Mouse (Mus musculus) T-helper 2 cell (primary cell): ENCODE data around the gene Tceal5.
"Not testable (repeated sequence)": the region's sequence is repeated elsewhere in the genome, so short reads cannot be mapped to it uniquely, and the experiment has no call there.

ENCODE experiments used
- in situ Hi-C: fragments of 300-600 bp; cut with MboI, MseI; formaldehyde crosslinking; loops from one replicate; pipeline ENCODE4 v1.15.1; 2025; ENCODE audit warnings: high pct_unique_total_duplicates

Tceal5 gene

DNA sequence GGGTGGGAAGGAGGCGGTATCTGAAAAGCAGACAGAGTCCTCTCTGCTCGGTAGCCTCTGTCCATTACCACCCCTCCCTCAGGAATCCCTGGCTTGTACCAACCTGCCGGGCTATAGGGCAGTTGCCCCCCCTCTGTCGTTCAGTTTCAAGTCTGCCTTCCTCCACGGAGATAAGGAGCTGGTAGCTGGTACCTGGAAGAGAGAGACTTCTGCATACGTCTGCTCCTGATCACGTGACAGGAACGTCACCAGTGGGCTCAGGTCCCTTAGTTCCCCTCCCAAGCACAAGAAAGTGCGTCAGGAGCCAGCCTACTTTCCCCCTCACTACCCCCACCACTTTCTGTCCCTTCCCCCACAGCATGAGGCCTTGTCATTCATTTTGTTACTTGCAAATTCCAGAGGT lies at the start of gene Tceal5:
Gene Tceal5 (minus strand): TSS at position 213 of the 403 bp plus-strand sequence.
- in situ Hi-C loops: no loop called here

DNA sequence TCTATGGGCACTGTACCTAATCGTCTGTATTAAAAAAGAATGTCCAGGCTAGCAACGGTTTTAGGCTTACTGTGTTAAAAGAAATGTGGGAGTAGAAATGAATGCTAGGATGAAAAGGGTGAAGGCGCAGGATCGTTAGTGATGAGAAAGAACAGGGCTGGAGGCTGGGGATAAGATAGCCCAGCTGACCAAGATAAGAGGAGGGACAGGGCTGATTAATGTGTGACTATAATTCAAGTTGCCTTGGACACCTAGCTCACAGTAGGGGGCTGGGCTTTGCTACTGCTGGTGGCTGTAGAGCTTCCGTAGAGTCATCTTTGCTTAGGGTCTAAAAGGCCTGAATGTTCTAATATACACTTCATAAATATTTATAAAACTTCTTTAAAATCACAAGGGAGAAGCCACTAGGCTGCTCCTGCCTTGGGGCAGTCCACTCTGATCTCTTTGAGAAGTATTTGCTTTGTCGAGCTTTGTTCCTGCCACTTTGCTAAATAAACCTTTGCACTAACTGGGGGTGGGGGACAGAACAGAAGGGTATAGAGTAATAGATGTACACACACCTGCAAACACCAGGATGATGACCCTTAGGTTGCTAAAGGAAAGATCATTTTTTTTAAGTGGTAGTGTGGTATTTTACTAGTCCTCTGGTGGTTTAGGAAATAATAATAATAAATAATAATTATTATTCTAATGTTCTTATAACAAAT lies 48.5 kb upstream of the Tceal5 start:
- in situ Hi-C loops: loop anchor here (10.0 kb wide), 1 partner anchor 1877 kb away; no protein-coding TSS in a partner anchor

- in situ Hi-C loops: loop anchor here (10.0 kb wide), 1 partner anchor 1875 kb away; no protein-coding TSS in a partner anchor
These were observed 46.0 kb upstream of the Tceal5 start for GRCm38 (mm10) chrX:136249671-136250070.

- in situ Hi-C loops: no loop called here
These were observed 45.1 kb upstream of the Tceal5 start for GRCm38 (mm10) chrX:136248811-136249210.

GRCm38 (mm10) chrX:136245521-136246071 lies 41.9 kb upstream of the Tceal5 start:
- in situ Hi-C loops: no loop called here

DNA sequence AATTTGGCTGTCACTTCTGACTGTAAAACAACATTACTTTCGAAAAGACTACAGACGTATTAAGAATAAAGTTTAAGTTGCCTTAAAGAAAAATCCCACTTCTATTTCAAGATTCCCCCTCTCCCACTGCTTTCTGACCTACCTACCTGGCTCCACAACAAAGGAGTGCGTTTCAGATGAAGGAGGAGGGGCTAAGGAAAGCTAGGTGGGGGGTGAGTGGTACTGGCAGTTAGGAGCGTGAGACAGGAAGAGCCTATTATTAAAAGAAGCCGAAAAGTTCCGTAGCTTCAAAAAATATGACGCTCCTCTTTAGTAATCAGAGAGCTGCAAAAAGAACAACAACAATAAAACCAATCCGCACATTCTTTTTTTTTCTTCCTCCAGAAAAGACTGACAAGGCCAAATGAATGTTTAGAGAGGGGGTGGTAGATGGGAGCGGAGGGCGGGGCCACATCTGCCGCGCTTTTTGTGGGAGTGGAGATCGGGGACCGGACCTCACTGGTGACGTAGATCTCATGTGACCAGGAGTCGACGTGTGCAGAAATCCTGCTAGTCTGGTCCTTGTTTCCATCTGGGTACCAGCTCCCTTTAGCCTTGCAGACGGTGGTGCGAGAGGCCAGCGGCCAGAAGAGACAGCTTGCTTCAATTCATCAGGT lies 41.0 kb upstream of the Tceal5 start, which contains the start of gene Tceal9:
Gene Tceal9 (plus strand): TSS at position 506 of the 656 bp plus-strand sequence.
- in situ Hi-C loops: no loop called here

DNA sequence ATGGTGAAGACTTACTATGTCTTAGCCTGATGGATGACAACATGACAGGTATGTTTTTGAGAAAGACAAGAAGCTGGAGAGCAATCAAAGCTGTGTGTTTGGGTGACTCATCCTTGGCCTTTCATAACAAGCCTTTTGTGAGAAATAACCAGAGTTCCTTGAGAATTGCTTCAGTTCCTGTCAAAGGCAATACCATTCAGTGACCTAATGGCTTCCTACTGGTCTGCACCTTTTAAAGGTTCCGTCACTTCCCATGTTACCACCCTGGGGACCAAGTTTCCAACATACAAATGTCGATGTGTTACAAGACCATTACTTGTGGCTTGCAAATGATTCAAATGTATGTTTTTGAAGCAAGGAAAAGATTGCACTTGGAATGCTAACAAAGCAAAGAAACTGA lies 39.5 kb upstream of the Tceal5 start:
- in situ Hi-C loops: no loop called here

DNA sequence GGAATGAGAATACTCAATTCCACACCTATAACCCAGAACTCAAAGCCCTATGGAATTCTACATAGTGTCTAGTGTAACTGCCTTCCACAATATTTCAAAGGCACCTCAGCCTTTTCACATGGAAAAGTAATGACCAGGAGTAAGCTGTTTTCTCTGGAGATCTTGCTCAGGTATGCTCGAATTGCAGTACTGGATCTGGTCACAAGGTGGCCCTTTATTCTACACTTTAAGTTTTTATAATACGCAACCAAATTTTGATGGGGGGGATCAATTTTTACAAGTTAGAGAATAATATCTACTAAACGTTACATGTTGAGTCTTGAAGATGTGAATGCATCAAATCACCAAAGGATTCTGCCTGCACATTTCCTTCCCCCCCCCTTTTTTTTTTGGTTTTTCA lies 34.4 kb upstream of the Tceal5 start:
- in situ Hi-C loops: no loop called here

- in situ Hi-C loops: no loop called here
These were observed 24.1 kb upstream of the Tceal5 start for GRCm38 (mm10) chrX:136227768-136228167.

DNA sequence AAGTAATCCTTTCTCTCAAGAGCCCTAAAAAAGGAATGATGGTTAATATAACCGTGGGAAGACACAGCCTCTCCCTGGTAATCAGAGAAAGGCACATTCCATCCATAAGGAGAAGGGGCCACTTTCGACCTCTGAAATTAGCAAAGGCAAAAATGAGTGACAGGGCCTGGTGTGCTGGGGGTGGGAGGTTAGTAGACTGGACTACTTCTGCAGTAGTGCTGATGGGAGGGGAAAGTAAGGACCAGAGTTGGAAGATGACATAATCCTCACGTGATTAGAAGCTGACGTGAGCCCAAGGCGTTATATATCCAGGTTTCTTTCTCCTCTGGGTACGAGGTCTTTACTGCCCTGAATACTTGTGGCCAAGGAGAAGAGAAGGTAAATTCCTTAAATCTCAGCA lies 20.0 kb upstream of the Tceal5 start:
- in situ Hi-C loops: no loop called here

DNA sequence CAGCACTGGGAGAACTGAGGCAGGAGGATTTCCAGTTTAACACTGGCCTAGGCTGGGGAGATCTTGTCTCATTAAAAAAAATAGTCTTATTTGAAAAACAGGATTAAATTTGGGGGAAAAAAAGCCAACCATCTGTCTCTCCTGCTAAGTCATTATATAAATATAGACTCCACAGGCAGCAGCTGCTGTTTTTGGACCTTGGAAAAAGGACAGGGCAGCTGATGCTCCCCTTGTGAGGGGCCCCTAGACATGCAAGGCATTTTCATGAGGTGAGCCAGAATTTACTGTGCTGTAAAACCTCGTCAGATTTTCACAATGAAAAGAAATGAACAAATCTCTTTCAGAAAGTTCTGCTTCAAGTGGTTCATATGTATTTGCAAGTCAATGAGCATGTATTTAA lies 12.6 kb upstream of the Tceal5 start:
- in situ Hi-C loops: no loop called here

DNA sequence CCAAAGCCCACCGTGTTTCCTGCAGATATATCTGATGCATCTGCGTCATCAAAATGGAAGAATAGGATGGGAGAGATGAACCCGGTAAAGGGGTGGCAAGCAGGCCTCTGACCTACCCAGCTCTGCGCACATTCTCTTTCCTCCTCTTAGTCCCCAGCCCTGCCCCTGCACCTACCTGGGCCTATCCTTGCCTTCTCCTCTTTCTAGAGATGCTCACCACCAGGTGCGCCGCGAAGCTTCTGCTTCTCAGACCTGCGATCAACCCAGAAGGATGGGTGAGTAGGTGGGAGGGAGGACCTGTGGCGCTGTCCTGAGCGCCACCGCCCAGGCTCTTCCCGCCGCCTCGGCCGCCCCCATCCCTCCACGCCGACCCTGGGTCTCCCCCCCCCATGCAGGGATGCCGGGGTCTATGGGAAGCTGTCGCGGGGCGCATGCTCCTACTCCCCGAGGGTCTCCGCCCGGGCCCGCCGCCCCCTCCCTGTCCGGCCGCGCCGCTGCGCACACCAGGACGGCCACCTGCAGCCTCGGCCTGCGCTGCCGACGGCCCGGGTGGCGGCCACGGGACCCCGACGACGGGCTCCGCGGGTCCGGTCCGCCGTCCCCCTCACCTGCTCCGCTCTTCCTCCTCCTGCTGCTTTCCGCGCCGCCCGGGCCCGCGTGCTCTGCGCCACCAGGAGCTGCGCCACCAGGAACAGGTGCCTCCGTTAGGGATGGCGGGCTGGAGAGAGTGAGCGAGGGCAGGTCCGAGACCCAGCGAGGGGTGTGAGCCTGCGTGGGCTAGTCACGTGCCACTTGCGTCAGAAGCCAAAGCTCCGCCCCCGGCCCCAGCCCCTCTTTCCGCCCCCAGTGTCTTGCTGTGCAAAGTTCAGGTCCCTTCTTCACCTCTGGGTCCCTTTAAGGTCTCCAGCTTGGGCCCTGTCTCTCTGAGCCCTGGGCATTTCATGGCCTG lies 11.3 kb upstream of the Tceal5 start, which contains the start of the genes Tceal7 and Bex1:
Gene Tceal7 (plus strand): TSS at position 51 of the 949 bp plus-strand sequence.
Gene Bex1 (minus strand): TSS at position 785 of the 949 bp plus-strand sequence.
- in situ Hi-C loops: not testable (repeated sequence)

- in situ Hi-C loops: no loop called here
These were observed 9.7 kb upstream of the Tceal5 start for GRCm38 (mm10) chrX:136213396-136213795.

GRCm38 (mm10) chrX:136204406-136204805 lies 730 bp upstream of the Tceal5 start:
- in situ Hi-C loops: no loop called here

DNA sequence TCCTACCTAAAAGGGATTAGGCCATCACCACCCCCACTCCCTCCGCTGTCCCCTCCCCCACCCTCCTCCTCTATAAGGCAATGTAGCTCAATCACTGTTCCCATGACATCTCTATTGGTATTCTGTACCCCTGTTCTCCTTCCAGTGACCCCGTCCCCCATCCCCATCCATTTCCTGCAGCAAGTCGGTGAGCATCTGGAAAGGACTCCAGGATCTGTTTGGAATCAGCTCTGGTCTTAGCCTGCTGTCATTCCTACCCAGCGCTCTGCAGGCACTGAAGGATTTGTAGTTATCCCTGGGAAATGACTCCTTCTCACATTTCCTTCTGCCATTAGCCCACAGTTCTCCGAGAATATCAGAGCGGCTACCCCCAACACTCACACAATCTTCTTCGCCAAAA lies 419 bp downstream of the Tceal5 start:
- in situ Hi-C loops: no loop called here

- in situ Hi-C loops: no loop called here
These were observed 6.8 kb downstream of the Tceal5 start for GRCm38 (mm10) chrX:136196873-136197272.

DNA sequence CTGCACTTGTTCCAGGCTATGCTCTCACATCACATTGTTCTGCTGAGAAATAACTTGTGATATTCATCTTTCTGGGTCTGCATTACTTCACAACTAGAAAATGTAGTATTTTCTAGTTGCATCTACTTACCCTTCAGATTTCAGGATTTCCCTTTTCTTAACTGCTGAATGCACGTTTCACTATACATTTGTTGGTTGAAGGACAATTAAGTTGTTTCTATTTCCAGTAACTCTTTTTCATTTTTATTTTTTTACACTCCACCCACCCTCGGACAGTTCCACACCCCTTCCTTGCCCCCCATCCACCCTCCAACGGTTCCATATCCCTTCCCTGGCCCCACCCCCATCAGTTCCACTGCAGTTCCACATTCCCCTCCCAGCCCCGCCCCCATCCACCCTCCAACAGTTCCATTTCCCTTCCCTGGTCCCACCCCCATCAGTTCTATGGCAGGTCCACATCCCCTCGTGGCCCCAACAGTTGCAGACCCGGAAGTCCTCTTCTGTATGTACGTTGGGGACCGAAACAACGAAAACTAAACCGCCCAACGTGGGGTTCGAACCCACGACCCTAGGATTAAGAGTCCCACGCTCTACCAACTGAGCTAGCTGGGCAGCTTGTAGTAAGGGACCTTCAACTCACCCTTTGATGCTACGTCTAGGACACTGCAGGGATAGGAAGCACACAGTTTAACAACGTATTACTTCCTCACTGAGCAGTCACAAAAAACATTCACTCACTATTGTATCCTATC lies 8.3 kb downstream of the Tceal5 start:
- in situ Hi-C loops: no loop called here

GRCm38 (mm10) chrX:136183107-136183506 lies 20.6 kb downstream of the Tceal5 start:
- in situ Hi-C loops: no loop called here

DNA sequence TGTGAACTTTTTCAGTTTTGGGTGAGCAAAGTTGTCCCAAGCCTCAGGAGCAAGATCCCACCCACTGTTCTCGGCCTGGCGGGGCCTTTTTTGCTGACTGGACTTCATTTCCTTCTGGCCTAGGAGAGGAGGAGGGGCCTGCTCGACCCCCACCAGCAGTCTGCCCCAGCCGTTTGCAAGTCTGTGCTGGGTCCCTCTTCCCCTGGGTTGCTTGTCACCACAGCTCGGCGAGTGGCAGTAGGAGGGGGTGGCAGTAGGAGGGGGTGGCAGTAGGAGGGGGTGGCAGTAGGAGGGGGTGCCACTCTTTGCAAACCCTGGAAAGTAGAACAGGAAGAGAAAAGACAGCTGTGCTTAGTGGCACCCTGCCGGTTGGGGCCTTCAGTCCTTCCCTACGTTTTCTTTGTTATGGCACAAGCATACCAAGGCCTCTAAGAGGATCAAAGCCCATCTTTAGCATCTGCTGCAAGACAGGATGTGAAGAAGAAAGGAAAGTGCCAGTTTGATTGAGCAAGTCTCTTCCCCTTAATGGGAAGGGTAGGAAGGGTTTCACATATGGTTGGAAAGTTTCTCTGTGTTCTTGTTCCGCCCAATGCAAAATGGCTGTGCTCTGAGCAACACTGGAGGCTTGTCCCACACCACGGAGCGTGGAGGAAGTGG lies 22.7 kb downstream of the Tceal5 start:
- in situ Hi-C loops: no loop called here

- in situ Hi-C loops: no loop called here
These were observed 30.9 kb downstream of the Tceal5 start for GRCm38 (mm10) chrX:136172786-136173185.
